Mouse (Mus musculus) liver, postnatal 0 days (tissue): ENCODE data around the gene Olfr1396.

Experiments
- CTCF ChIP-seq: sonication (generic); IDR thresholded peaks from 2 replicates; pipeline ENCODE4 v1.5.1; 2016; ENCODE audit warnings: antibody characterized with exemption, low read depth
- EP300 ChIP-seq: IDR thresholded peaks from 2 replicates; pipeline ENCODE4 v1.6.1; 2016; ENCODE audit warnings: antibody characterized with exemption, low read depth, mild to moderate bottlenecking

GRCm38 (mm10) chr11:49141974-49142373 lies 27.3 kb upstream of the Olfr1396 start, which contains the start of gene Olfr1395:
- TF ChIP-seq EP300 (no peak), CTCF (no peak)
